Mouse (Mus musculus) midbrain, postnatal 0 days (tissue): Measurements from ENCODE around the gene Rora. TPM values are rescaled to one million over a fixed set of nuclear protein-coding genes. Genes with fewer than 3 reads are reported as not detected.

Experiments
- ATAC-seq: fragments of 200-750 bp; cut with Nextera tagmentation; 2 replicates; pipeline ENCODE4 v1.8.0; 2017; ENCODE audit warnings: moderate number of reproducible peaks, mild to moderate bottlenecking, moderate TSS enrichment, moderate library complexity; ENCODE audit not compliant: low FRiP score
- DNase-seq: peaks from one replicate; pipeline ENCODE4 v3.0.0-alpha.2; 2015; ENCODE audit warnings: low spot score
- H3K27ac ChIP-seq: fragments of 300-500 bp; sonication (generic); 2 replicates; pipeline ENCODE4 v1.5.1; 2014; ENCODE audit warnings: low read depth, mild to moderate bottlenecking, low read length, mixed read lengths
- H3K27me3 ChIP-seq: fragments of 300-500 bp; sonication (generic); 2 replicates; pipeline ENCODE4 v1.6.1; 2014; ENCODE audit warnings: low read length, control low read depth, mixed read lengths; ENCODE audit not compliant: insufficient read depth
- H3K36me3 ChIP-seq: fragments of 300-500 bp; sonication (generic); 2 replicates; pipeline ENCODE4 v1.6.1; 2014; ENCODE audit warnings: low read length, control low read depth, mixed read lengths; ENCODE audit not compliant: insufficient read depth
- H3K4me1 ChIP-seq: fragments of 300-500 bp; sonication (generic); 2 replicates; pipeline ENCODE4 v1.6.1; 2014; ENCODE audit warnings: mild to moderate bottlenecking, control low read depth, antibody characterized with exemption, low read length, mixed read lengths; ENCODE audit not compliant: insufficient read depth
- H3K4me2 ChIP-seq: fragments of 300-500 bp; sonication (generic); 2 replicates; pipeline ENCODE4 v1.6.1; 2014; ENCODE audit warnings: low read depth, mild to moderate bottlenecking, low read length, mixed read lengths; ENCODE audit not compliant: poor library complexity, severe bottlenecking
- H3K4me3 ChIP-seq: fragments of 300-500 bp; sonication (generic); 2 replicates; pipeline ENCODE4 v1.5.1; 2014; ENCODE audit warnings: low read depth, mild to moderate bottlenecking, low read length, moderate library complexity
- H3K9ac ChIP-seq: fragments of 300-500 bp; sonication (generic); replicated peaks from 2 replicates; pipeline ENCODE4 v1.6.1; 2014; ENCODE audit warnings: mild to moderate bottlenecking, low read length, moderate library complexity, mixed read lengths; ENCODE audit not compliant: poor library complexity, severe bottlenecking
- H3K9me3 ChIP-seq: fragments of 300-500 bp; sonication (generic); 2 replicates; pipeline ENCODE4 v1.6.1; 2016; ENCODE audit warnings: low read length, control low read depth
- CTCF ChIP-seq: IDR thresholded peaks from 2 replicates; pipeline ENCODE4 v1.5.1; 2016; ENCODE audit warnings: antibody characterized with exemption, mild to moderate bottlenecking
- WGBS: fragments of 180-500 bp; shearing (Covaris S2); extraction: QIAGEN DNeasy Blood & Tissue Kit; methylation state at CpG from one replicate; pipeline ENCODE4 v1.1.7; 2014; 5-methylcytosine and 5-hydroxymethylcytosine counted together
- polyA plus RNA-seq: library from polyadenylated mRNA; unstranded; fragments of >200 nt; fragmentation: Nextera tagmentation; extraction: Ambion mirVana; gene quantifications from 2 replicates; pipeline ENCODE4 v1.2.1, GENCODE M21; 2015
- total RNA-seq: library from RNA; depleted of rRNA; stranded (reverse); fragments of >200 nt; gene quantifications from 2 replicates; pipeline ENCODE4 v1.2.3, GENCODE M21; 2014

Gene Rora
- total and polyA plus RNA-seq, 2 experiments from 2014 or later, result 28.2 to 49.6 TPM

- DNase-seq, result peak; percentile 73
- no peaks in the 10 kb centered on the region for H3K36me3 ChIP-seq
- no peak overlapping the region for H3K4me3 ChIP-seq
- H3K9ac ChIP-seq, result no peak overlapping the region
- H3K4me2 ChIP-seq, result no peak overlapping the region
- no peaks in the 10 kb centered on the region for H3K9me3 ChIP-seq
- TF ChIP-seq CTCF, result no peak
- no peak overlapping the region for H3K27ac ChIP-seq
- H3K4me1 ChIP-seq, result no peaks in the 10 kb centered on the region
- H3K27me3 ChIP-seq, result no peaks in the 10 kb centered on the region
- 44% methylated on average over 7 of the region's 7 CpGs for whole genome bisulfite sequencing
- 0 out of 2 replicates have a peak, but pooled peaks have one; percentile 63 for ATAC-seq
These were observed 287.5 kb downstream of the Rora start for GRCm38 (mm10) chr9:68941037-68941436.

- Histone ChIP-seq H3K4me3 (no peak overlapping the region), H3K36me3 (no peaks in the 10 kb centered on the region), H3K9ac (no peak overlapping the region), H3K4me2 (no peak overlapping the region), H3K4me1 (no peaks in the 10 kb centered on the region), H3K27me3 (no peaks in the 10 kb centered on the region), H3K9me3 (no peaks in the 10 kb centered on the region), H3K27ac (no peak overlapping the region)
- peak; percentile 28; the same call in 1 of the 2 replicates for TF ChIP-seq CTCF
- no peak for ATAC-seq
- peak; percentile 47 for DNase-seq
- WGBS, result 58% methylated on average over 4 of the region's 4 CpGs
These were observed 289.0 kb downstream of the Rora start for GRCm38 (mm10) chr9:68942595-68943011.

GRCm38 (mm10) chr9:68944026-68944425 lies 290.4 kb downstream of the Rora start:
- Histone ChIP-seq H3K4me1 (no peaks in the 10 kb centered on the region), H3K4me2 (no peak overlapping the region), H3K27me3 (no peaks in the 10 kb centered on the region), H3K9ac (no peak overlapping the region), H3K4me3 (no peak overlapping the region), H3K9me3 (no peaks in the 10 kb centered on the region), H3K27ac (no peak overlapping the region), H3K36me3 (no peaks in the 10 kb centered on the region)
- DNase-seq, result no peak
- no peak for TF ChIP-seq CTCF
- 91% methylated on average over 3 of the region's 3 CpGs for WGBS
- ATAC-seq, result no peak

- Histone ChIP-seq H3K4me1 (no peaks in the 10 kb centered on the region), H3K27ac (no peak overlapping the region), H3K36me3 (no peaks in the 10 kb centered on the region), H3K27me3 (no peaks in the 10 kb centered on the region), H3K4me2 (no peak overlapping the region), H3K9me3 (no peaks in the 10 kb centered on the region), H3K4me3 (no peak overlapping the region), H3K9ac (no peak overlapping the region)
- 42% methylated on average over 6 of the region's 6 CpGs for WGBS
- no peak for TF ChIP-seq CTCF
- DNase-seq (peak; percentile 33), ATAC-seq (no peak)
These were observed 294.1 kb downstream of the Rora start for GRCm38 (mm10) chr9:68947707-68948106.

- ATAC-seq (no peak), DNase-seq (no peak)
- H3K4me1 ChIP-seq, result no peaks in the 10 kb centered on the region
- no peak overlapping the region for H3K27ac ChIP-seq
- H3K36me3 ChIP-seq, result no peaks in the 10 kb centered on the region
- no peak for TF ChIP-seq CTCF
- H3K4me3 ChIP-seq, result no peak overlapping the region
- no peaks in the 10 kb centered on the region for H3K27me3 ChIP-seq
- 73% methylated on average over 3 of the region's 3 CpGs for WGBS
- no peaks in the 10 kb centered on the region for H3K9me3 ChIP-seq
- H3K4me2 ChIP-seq, result no peak overlapping the region
- no peak overlapping the region for H3K9ac ChIP-seq
These were observed 294.6 kb downstream of the Rora start for GRCm38 (mm10) chr9:68948141-68948540.

- ATAC-seq (no peak), DNase-seq (no peak)
- H3K4me1 ChIP-seq, result no peaks in the 10 kb centered on the region
- no peak overlapping the region for H3K4me2 ChIP-seq
- H3K27me3 ChIP-seq, result no peaks in the 10 kb centered on the region
- H3K36me3 ChIP-seq, result no peaks in the 10 kb centered on the region
- no peak overlapping the region for H3K27ac ChIP-seq
- TF ChIP-seq CTCF, result no peak
- WGBS, result 38% methylated on average over 12 of the region's 12 CpGs
- H3K9me3 ChIP-seq, result no peaks in the 10 kb centered on the region
- no peak overlapping the region for H3K9ac ChIP-seq
- H3K4me3 ChIP-seq, result no peak overlapping the region
These were observed 302.8 kb downstream of the Rora start for GRCm38 (mm10) chr9:68956210-68956874.
